Mouse (Mus musculus) right cerebral cortex, postnatal 36 days (tissue): ENCODE measurements around the gene Slc7a8.
A peak's percentile ranks its signal among the peaks of the same experiment; 100 is the strongest.

Source experiments
- DNase-seq, 2 experiments: peaks; one replicate each; pipeline ENCODE4 v3.0.0; 2022; ENCODE audit warnings: low spot score in 2 of 2, mixed read lengths in 1 of 2

The Slc7a8 gene

DNA sequence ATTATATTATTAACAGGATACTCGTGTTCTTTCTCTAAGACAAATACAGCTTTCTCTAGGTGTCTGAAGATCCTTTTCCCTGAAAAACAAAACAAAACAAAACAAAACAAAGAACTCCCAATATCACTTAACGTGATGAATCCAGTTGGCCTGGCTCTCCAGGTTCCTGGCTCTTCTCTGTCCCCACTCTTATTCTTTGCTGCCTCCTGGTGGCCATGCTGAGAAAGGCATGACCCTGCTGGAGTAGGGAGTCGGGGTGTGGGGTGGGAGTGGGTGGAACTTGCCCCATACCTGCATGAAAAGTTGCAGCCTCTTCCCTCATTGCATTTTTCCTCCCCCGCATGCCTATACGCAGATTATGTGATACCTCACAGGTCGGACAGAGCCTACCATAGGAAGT is 80.4 kb downstream of the Slc7a8 start:
- DNase-seq, result no peak

DNA sequence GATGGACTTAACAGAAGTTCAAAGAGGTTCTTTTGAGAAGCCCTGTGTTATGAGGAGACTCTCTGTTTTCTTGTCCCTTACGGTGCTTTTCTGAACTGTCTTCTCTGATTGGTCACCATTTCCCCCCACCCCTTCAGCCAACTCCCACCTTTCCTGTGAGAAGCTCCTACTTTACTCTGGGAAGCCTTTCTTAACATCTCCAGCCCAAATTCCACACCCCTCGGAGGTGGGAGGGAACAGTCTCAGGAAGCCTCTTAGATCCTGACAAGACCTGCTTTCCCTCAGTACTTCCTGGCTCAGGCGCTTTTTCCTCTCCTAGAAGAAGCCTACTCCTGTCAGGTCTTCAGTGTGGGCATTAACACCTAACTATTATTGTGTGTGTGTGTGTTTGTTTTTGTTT is 82.2 kb downstream of the Slc7a8 start:
- DNase-seq, result no peak

DNA sequence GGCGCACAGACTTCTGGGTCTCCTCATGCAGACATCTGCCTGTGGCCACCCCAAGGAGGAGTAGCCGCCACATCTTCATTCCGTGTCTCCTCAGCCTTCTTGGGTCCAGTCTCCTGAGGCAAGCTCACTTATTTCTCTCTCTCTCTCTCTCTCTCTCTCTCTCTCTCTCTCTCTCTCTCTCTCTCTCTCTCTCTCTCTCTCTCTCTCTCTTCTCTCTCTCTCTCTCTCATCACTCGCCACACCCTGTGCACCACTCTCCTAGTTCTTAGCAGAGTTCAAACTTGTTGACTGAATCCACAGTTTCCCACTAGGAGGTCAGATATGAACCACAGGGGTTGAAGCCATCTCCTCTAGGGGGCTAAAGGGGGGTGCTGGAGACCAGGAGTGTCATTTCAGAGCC is 83.0 kb downstream of the Slc7a8 start, which contains the start of gene Gm29776:
TSS of gene Gm29776 (minus strand) at position 101 of the 400 bp plus-strand sequence.
- DNase-seq, result no peak

DNA sequence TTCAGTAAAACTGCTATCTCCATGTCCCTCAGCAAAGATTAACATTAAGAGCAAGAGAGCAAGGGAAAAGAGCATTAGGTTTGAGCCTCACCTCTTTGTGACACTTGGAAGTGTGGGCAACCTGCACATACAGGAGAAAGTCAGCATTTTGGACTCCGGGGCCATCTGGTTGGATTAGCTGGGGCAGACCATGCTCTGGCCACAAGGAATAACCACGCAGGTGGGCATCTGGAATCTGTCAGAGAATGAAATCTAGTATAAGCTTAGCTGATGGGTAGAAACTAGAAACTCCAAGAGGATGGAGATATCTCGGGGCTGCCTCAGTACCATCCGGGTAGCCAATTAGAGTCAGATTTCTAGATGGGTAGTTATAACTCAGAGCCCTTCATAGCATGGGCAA is 85.0 kb downstream of the Slc7a8 start:
- DNase-seq, result no peak

DNA sequence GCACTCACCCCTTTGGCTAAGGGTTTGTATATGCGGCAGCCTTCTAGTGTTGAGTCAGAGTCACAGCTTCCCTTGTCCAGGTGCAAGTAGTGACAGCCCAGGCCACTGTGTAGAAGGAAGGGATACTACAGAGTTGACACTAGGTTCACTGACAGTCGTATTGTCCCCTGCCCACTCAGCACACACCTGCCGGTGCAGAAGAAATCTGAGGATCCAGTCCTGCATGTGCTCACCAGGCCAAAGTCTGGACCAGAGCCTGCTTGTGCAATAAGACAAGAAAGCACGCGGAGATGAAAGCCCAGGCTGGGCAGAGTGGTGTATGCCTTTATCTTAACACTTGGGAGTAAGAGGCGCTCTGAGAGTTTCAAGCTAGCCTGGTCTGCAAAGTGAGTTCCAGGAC is 86.7 kb downstream of the Slc7a8 start:
- no peak for DNase-seq

DNA sequence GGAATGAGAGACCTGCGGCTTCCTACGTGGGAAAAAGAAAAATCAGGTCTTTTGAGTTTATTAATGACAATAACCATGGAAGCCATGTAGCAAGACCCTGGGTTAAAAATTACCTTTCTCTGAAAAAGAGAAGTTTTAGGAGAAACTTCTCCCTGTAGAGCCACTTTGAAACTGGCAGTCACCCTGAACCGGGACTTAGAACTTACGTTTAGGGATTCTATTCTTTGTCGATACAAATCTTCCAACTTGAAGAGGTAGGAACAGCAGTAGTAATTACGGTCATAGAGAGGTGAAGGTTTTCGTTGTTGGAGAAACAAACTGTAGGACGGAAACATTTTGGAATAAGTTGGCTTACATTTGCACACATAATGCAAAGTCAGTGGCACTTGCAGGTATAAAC is 94.5 kb downstream of the Slc7a8 start:
- no peak for DNase-seq

DNA sequence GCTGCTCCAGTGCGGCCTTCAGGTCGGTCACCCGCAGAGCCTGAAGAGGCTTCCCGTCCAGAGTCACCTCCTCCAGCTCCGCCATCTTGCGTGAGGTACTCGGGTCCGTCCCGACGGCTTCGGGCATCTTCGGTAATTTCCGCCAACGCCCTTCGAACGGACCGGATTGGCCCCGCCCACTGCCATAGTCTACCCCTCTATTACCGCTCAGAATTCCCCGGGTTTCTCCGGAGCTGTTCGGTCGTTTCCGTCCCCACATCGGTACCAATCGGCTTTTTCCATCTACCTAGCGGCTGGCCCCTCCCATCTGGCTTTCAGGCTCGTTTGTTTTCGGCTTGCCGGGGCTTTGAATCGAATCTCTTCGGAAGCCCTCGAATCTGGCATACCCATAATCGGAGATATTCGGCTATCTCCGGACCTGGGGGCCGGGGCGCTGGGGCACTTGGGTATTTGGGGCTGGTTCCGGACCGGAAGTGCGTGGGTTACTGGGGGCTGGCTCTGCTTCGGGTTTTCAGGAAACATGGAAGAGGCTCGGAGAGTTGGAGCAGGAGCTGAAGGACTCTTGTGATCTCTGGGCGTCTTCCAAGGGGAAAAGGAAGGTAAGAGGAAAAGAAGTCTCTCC is 95.1 kb downstream of the Slc7a8 start, which contains the start of gene Acin1:
TSS of gene Acin1 (minus strand) at position 410 of the 622 bp plus-strand sequence.
- DNase-seq, result peak; percentile 100

DNA sequence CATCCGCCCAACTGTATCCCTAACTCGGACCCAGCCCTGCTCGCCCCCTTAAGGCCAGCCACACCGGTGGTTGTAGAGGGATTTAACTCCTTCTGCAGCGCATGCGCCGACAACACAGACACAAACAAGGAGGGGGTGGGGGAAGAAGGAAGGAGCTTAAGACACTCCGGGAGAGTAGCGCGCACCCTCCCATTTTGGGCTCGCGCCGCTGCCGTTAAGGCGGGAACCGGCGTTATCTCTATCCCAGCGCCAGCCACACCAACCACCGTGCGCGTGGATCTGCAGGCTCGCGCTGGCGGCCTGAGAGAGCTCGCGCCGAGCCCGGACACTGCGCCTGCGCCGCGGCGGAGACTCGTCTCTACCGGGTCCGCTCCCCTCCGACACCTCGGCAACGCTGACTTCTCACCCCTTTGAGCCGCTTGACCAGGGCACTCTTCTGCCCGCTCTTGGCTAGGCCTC is 95.7 kb downstream of the Slc7a8 start, which contains the start of gene 1700123O20Rik:
TSS of gene 1700123O20Rik (plus strand) at position 154 of the 459 bp plus-strand sequence.
- DNase-seq, result peak in 1 of 2 experiments; percentile 72

DNA sequence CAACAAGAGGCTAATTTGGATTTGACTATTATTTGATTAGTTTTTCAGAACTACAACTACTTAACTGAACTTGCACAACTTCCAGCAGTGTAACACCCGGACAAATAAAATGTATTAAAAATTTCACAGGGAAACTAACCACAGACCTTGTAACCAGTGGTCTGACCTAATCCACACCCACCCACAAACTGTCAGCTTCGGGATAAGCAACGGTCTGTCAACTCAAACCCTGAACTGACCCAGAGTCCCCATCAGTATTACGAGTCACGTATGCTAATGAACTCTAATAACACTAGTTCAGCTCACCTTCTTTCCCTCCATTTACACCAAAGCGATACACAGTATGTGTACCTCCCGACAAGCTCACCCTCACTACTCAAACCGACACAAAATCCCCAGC is 96.3 kb downstream of the Slc7a8 start:
- no peak for DNase-seq

DNA sequence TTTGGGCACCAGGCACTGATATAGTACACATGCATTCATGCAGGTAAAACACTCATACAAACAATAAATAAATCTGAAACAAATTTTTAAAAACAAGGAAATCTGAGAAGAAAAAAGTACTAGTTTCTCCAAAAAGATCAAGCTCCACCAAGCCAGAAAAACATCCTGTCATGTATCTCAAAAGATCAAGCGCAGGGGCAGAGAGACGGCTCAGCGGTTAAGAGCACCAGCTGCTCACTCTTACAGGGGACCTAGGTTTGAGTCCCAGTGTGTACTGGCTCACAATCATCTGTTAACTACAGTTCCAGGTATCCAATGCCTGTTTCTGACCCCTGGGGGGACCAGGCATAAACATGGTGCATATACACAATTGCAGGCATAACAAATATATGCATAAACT is 99.3 kb downstream of the Slc7a8 start:
- no peak for DNase-seq

DNA sequence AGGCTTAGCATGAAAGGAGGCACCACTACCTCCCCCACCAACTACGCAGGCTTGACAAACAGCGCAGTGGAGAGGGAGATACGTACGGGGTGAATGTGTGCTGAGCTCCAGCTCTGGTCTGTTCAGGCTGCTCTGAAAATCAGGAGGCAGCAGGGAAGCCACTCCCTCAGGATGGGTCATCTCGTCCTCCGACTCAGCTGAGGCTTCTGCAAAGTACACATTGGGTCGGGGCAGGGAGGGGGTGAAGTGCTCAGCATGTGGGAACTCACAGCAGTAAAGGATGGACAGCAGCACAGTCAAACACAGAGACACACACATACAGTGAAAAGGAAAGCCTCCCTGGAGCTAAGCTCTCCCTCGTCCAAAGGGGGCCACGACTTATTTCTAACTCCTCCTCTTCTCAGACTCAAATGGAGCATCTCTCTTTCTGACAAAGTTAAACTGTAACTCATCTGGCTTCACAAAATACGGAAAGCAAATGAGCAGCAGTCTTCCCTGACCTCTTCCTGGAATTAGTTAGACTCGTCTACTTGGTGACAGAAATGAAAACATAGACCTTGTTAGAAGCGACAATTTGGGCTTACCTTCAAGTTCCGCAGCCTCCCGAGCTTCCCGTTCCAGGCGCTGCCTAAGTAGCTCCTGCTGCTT is 103.0 kb downstream of the Slc7a8 start:
- no peak for DNase-seq

DNA sequence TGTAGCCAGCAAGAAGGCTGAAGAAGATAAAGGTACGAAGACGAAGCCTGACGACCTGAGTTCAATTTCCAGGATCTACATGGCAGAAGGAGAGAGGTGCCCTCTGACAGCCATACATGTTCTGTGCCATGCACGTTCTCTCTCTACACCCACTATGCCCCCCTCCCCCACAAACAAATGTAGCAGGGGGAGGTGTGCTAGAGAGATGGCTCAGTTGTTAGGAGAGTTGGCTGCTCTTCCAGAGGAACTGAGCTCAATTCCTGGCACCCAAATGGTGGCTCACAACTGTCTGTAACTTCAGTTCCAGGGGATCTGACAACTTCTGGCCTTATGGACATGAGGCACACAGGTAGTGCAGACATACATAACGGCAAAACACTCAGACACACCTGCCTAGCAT is 105.5 kb downstream of the Slc7a8 start:
- DNase-seq, result no peak

DNA sequence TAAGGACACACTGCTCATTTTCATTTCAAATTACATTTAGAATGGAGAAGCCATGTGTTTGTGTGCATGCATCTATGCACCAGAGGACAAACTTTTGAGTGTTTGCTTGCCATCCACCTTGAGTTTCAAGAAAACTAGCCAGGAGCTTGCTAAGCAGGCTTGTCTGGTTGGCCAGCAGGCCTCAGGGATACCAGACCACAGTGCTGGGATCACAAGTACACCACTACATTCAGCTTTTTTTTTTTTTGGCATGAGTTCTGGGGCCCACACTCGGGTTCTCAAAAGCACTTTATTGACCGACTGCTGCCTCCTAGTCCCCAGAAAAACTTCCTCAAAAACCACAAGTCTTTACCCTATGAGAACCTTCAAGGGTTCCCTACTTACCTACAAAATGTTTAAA is 107.4 kb downstream of the Slc7a8 start:
- DNase-seq, result no peak
